Mouse (Mus musculus): ENCODE measurements at regions not wholly inside any gene's neighbourhood (a gene's known extent, or its start where the extent isn't known, plus 50 kb on each side); places are given as distances from the start of the nearest gene placed in this dataset.
A peak's percentile ranks its signal among the peaks of the same experiment; 100 is the strongest.
"Not testable (repeated sequence)": the region's sequence is repeated elsewhere in the genome, so short reads cannot be mapped to it uniquely, and the experiment has no call there.

- DNase-seq (ENCODE audit: low spot score), result no peak
These were observed 56.1 kb downstream of the Bbs10 start for GRCm38 (mm10) chr10:111354607-111355006.

GRCm38 (mm10) chr10:111358340-111358739 is 59.9 kb downstream of the Bbs10 start:
- not testable (repeated sequence) for DNase-seq (ENCODE audit: low spot score)

GRCm38 (mm10) chr10:111361749-111362435 is 63.4 kb downstream of the Bbs10 start:
- no peak for DNase-seq (ENCODE audit: low spot score)

- no peak for DNase-seq (ENCODE audit: low spot score)
These were observed 65.5 kb downstream of the Bbs10 start for GRCm38 (mm10) chr10:111363729-111364617.

DNA sequence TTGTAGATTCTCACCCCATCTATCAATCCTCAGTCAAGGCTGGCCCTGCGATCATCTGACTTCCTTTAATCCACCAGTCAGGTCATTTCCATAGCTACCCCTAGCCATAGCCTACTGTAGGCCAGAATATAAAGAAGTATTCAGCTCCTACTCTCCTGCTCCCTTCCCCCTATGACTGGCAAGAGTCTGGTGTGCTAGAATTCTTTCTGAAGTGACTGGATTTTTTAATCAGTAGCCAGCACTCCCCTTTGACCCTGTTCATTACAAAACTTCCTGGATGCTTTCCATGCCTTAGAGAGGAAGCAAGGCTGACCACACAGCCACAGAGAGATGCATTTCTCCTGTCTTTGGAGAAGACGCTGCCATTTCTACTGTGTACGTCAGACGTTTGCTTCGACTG is 66.5 kb downstream of the Bbs10 start:
- DNase-seq (ENCODE audit: low spot score), result no peak

GRCm38 (mm10) chr10:111369046-111369445 is 70.6 kb downstream of the Bbs10 start:
- DNase-seq (ENCODE audit: low spot score), result not testable (repeated sequence)

DNA sequence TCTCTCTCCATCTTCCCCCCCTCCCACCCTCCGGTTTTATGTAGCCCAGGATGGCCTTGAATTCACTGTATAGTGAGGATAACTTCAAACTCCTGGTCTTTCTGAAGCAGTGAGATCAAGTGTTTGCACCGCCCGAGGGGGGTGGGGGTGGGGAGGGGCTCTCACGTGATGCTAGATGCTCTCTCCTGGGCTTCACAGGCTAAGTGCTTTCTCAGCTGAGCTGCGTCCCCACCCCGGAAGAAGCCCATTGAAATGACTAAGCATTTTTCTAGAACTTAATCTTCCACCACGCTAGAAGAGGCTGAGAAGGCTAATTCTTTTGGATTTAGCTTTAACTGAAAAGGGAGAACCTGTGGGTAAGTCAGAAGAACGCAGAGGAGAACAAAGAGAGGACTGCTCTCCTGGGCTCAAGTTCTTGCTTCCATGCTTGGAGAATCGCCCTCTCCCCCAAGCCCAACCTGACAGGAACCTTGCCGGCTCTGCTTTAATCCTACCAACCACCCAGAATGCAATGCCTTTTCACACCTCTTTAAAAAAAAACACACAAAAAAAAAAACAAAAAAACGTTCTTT is 79.7 kb downstream of the Bbs10 start:
- DNase-seq (ENCODE audit: low spot score), result no peak

- no peak for DNase-seq (ENCODE audit: low spot score)
These were observed 83.2 kb downstream of the Bbs10 start for GRCm38 (mm10) chr10:111381689-111382088.

DNA sequence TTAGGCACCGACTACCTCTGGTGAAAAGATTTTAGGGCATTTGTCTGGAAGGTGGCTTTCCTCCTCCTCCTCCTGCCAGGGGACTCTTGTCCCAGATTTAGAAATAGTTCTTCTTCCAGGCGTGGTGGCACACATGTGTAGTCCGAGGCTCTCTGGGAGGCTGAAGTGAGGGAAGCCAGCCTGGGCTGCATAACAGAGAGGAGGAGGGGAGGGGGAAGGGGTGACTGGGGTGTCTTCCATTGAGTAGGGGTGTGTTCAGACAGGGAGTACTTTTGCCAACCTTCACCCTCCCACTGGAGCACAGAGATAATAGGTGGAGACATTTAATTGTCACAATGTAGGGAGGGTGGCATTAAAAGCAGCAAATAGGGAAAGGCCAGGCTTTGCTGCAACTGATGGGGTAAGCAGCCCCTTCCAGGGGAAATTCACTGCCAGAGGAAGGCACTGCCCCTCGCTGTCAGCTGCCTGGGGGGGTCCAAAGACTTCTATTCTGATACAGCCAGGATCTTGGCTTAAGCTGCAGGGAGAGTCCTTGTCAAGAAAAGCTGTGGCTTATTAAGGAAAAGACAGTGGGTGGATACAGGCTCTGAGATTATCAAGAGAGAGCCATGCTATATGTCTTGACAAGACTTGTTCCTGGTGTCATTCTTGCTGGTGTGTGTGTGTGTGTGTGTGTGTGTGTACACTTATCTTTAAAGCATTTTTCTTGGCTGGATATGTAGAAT is 83.9 kb downstream of the Bbs10 start:
- no peak for DNase-seq (ENCODE audit: low spot score)

GRCm38 (mm10) chr10:111385561-111385960 is 87.1 kb downstream of the Bbs10 start:
- DNase-seq (ENCODE audit: low spot score), result no peak

DNA sequence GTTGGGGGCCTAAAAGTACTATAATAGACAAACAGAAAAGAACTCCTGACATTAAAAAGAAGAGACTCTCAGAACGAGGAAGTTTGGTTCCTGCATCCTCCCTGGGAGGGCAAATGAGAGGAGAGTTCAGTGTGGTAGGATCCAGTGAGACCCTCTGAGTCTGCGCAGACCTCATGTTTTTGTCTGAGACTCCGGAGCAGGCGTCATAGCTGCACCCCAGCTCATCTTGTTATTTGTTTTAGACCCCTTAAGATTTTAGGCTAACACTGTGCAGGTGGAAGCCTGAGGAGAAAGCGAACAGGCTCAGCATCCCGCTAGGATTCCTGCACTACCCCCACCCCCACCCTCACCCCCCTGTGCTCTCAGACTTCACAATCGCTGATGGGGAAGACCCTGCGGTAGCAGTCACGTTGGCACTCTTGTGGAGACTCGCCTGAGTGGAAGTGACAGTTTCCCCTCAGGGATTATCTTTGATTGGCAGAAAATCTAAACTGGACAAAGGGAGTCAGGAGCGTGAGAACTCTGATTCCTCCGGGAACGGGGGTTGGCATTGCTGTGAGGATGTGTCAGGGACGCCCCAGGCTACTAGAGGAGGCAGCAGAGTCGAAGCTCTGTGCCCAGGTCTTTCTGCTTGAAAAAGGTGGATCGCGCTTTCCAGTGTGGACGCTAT is 85.0 kb upstream of the Nap1l1 start:
- DNase-seq (ENCODE audit: low spot score), result no peak

- no peak for DNase-seq (ENCODE audit: low spot score)
These were observed 84.3 kb upstream of the Nap1l1 start for GRCm38 (mm10) chr10:111388545-111389320.

- DNase-seq (ENCODE audit: low spot score), result peak; percentile 75
These were observed 83.1 kb upstream of the Nap1l1 start for GRCm38 (mm10) chr10:111389890-111390289.

DNA sequence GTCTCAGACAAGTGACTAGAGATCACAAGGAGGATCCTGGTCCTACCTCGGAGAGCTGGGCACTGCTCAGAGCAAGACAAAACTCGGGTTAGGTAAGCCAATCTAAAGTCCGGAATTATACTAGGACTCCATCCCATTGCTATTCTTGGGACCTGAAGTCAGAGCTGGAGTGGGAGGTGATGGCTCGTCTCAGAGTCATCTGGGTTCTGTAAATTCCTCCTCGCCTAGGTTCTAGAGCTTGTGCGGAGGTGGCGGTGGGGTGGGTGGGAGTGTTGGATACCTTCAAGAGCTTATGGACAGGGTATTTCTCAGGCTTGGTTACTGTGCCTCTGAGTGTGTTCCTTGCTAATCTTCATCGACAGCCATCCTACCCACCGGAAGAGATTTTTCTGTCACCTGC is 78.6 kb upstream of the Nap1l1 start:
- no peak for DNase-seq (ENCODE audit: low spot score)

DNA sequence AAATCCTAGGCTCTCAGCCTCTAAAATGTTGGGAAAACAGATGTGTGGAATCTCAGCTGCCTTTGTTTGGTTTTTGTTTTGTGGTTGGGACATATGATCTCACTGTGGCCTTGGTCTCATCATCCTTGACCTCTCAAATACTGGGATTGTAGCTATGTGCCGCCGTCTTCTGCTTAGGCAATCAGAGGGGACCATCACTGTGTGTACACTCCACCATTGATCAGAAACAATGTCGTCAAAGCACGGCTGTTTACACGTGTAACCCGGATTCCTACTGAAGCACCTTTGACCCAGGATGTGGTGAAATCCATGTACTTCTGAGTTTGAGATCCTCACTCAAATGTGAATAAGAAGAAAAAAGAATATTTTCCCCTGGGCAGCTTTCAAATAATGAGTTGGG is 68.0 kb upstream of the Nap1l1 start:
- no peak for DNase-seq (ENCODE audit: low spot score)

- no peak for DNase-seq (ENCODE audit: low spot score)
These were observed 64.1 kb upstream of the Nap1l1 start for GRCm38 (mm10) chr10:111408887-111409286.

GRCm38 (mm10) chr10:111409497-111409896 is 63.5 kb upstream of the Nap1l1 start:
- no peak for DNase-seq (ENCODE audit: low spot score)

DNA sequence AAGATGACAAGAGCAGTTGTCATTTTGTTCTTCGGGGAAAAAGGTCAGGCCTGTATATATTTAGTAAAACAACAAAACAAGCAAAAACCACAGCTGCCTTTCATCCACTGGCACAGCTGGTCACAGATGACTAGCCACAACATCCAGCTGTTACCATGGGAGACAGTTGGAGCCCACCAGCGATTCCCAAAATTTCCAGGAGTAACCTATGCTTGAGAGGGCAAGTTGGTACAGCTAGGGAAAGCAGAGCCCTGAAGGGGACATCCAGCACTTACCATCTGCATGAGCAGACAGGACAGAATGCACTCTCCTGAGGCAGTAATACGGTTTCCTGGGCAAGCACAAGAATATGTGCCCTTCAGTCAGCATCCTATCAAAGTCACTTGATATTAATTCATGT is 62.9 kb upstream of the Nap1l1 start:
- no peak for DNase-seq (ENCODE audit: low spot score)

- no peak for DNase-seq (ENCODE audit: low spot score)
These were observed 61.5 kb upstream of the Nap1l1 start for GRCm38 (mm10) chr10:111411533-111411932.

DNA sequence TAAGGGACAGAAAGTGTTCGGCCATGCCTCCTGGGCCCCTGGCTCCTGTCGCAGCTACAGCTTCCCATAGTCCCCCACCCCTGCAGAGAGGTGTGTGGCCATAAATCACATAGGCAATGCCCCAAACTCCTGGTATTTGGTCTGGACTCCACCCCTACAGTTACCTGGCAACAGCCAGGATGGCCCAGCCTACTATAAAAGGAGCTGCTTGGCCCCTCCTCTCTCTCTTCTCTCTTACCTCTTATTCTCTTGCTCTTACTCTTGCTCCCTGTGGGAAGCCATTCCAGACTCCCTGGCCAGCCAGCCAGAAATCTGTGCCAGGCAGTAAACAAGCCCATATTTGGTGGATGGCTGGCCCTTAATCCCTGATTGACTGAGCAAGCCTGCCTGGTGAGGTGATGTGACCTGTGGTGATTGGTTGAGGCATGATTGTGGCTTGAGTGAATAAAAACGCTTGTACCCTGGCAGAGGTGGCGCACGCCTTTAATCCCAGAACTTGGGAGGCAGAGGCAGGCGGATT is 56.4 kb upstream of the Nap1l1 start:
- DNase-seq (ENCODE audit: low spot score), result no peak

Data from urinary bladder, postnatal 25 days (tissue).